In the genomic region with DNA sequence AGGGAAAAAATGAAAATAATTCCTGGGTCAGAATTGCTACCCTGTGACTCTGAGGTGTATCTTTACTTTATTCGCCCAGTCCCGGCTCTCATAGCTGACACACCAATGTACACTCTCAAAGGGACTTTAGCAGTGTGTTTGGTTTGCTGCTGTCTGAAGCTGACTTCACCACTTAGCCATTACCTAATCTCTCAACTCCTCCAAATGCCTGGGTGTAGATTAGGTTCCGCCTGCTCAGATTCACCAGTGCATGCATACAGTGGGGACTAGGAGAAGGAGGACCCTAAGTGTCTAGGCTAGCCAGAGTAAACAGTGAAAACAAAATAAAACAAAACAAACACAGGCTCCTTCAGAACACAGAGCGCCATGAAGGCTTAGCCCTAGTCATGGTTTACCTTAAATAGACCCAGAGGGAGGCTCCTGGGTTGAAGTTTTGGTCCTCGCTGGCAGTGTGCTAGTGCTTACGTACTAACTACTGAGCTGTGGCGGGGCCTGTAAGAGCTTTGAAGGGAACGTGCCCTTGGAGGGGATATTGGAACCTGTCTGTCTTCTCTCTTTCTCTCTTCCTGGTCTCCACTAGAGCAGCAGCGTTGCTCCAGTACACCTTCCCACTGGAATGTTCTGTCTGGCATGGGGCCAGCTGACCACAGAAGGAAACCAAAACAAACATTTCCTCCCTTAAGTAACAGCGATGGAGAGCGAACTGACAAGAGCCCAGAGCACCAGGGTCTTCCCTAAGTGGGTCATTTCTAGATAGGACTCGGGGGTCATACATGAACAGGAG, we compare ENCODE assay signal across 11 mouse cellular contexts. TPM values are rescaled to one million over a fixed set of nuclear protein-coding genes. Genes with fewer than 3 reads are reported as not detected.
DNase-seq lines count a peak whose midpoint lies in the region; ATAC-seq and TF ChIP-seq lines count a peak whose summit lies in the region.
"Had no signal": no experiment of that assay in that cellular context is flagged by ENCODE, and none has a peak within 500 bp of the region (broad histone marks: within the 10 kb centered on the region; RNA-seq: fewer than 3 reads in every experiment).

No protein-coding gene starts in this region.

- H3K27me3 ChIP-seq in kidney, embryonic 16.5 days (ENCODE audit: insufficient read depth, low read length): no peaks in the 10 kb centered on the region
- H3K27me3 ChIP-seq in forebrain, embryonic 11.5 days (ENCODE audit: control insufficient read depth, insufficient read depth, low read length): no peaks in the 10 kb centered on the region
- H3K27me3 ChIP-seq: midbrain, embryonic 13.5 days had no signal

- intact Hi-C loops in gastrocnemius, adult 2 months (cut with DNase I): loop anchor here (5.0 kb wide), 1 partner anchor 109 kb away; the partner anchor contains the start of gene Snapc3

- peak overlapping the region; percentile 72 for H3K27ac ChIP-seq in gastrocnemius, adult 2 months
- H3K27ac ChIP-seq in kidney, embryonic 16.5 days (ENCODE audit: low read length): peak overlapping the region; percentile 13; the same call in 1 of the 2 replicates
- no peak overlapping the region for H3K27ac ChIP-seq in forebrain, embryonic 11.5 days (ENCODE audit: low read depth, low read length)
- H3K27ac ChIP-seq: hindbrain, postnatal 0 days; midbrain, embryonic 13.5 days had no signal

- DNase-seq in gastrocnemius, adult 2 months: peak; percentile 62
- no peak for DNase-seq in gastrocnemius, postnatal 25 days
- peak; percentile 53 for DNase-seq in heart, adult 8-10 months (ENCODE audit: low spot score)
- DNase-seq in lung, postnatal 36 days: peak; percentile 83
- DNase-seq in forebrain, embryonic 11.5 days (ENCODE audit: low spot score): no peak
- no peak for DNase-seq in MN1 (ENCODE audit: low spot score)
- no peak for DNase-seq in cerebellum, adult 9-10 months

- H3K36me3 ChIP-seq in kidney, embryonic 16.5 days (ENCODE audit: insufficient read depth, low read length): no peaks in the 10 kb centered on the region
- H3K36me3 ChIP-seq in forebrain, embryonic 11.5 days (ENCODE audit: control insufficient read depth, insufficient read depth, low read length): no peaks in the 10 kb centered on the region
- H3K36me3 ChIP-seq: midbrain, embryonic 13.5 days had no signal

- WGBS in kidney, embryonic 16.5 days: 47% methylated on average over 12 of the region's 12 CpGs
- WGBS in forebrain, embryonic 11.5 days: 88% methylated on average over 12 of the region's 12 CpGs

- H3K4me2 ChIP-seq in kidney, embryonic 16.5 days (replicated peaks; ENCODE audit: low read depth, low read length): no peak overlapping the region
- no peak overlapping the region for H3K4me2 ChIP-seq in forebrain, embryonic 11.5 days (ENCODE audit: low read depth, low read length, severe bottlenecking)
- H3K4me2 ChIP-seq: midbrain, embryonic 13.5 days had no signal

- H3K4me3 ChIP-seq in gastrocnemius, adult 2 months: no peak overlapping the region
- H3K4me3 ChIP-seq in kidney, embryonic 16.5 days (ENCODE audit: low read length): no peak overlapping the region
- no peak overlapping the region for H3K4me3 ChIP-seq in forebrain, embryonic 11.5 days (ENCODE audit: low read depth, low read length)
- H3K4me3 ChIP-seq: midbrain, embryonic 13.5 days had no signal

- H3K9ac ChIP-seq in kidney, embryonic 16.5 days (replicated peaks; ENCODE audit: low read length): no peak overlapping the region
- H3K9ac ChIP-seq in forebrain, embryonic 11.5 days (ENCODE audit: low read length): no peak overlapping the region
- H3K9ac ChIP-seq: midbrain, embryonic 13.5 days had no signal

- H3K4me1 ChIP-seq in kidney, embryonic 16.5 days (ENCODE audit: insufficient read depth, low read length): peaks cover 35% of the 10 kb centered on the region
- H3K4me1 ChIP-seq in forebrain, embryonic 11.5 days (replicated peaks; ENCODE audit: control insufficient read depth, insufficient read depth, low read length): no peaks in the 10 kb centered on the region

- H3K9me3 ChIP-seq in kidney, embryonic 16.5 days (ENCODE audit: low read length): no peaks in the 10 kb centered on the region
- no peaks in the 10 kb centered on the region for H3K9me3 ChIP-seq in forebrain, embryonic 11.5 days (ENCODE audit: control insufficient read depth, low read length)
- H3K9me3 ChIP-seq: midbrain, embryonic 13.5 days had no signal

- TF ChIP-seq CTCF in gastrocnemius, adult 2 months (IDR thresholded peaks at IDR 0.05): no peak

- ATAC-seq in kidney, embryonic 16.5 days (ENCODE audit: low FRiP score, low TSS enrichment): peak; percentile 33
- no peak for ATAC-seq in forebrain, embryonic 11.5 days (replicated peaks; ENCODE audit: low FRiP score)
- ATAC-seq: forebrain, embryonic 14.5 days; hindbrain, postnatal 0 days; midbrain, embryonic 13.5 days had no signal

RNA-seq across cellular contexts. Expression of gene Ttc39b, which starts 16.2 kb away (rescaled TPM):
- 1 to 10 TPM; 4.0 to 6.9 TPM for total RNA-seq in gastrocnemius, adult 2 months (2021)
- total RNA-seq in gastrocnemius, postnatal 25 days (2021): 1 to 10 TPM; 3.7 to 5.8 TPM
- 10 to 100 TPM; 18.5 to 23.7 (median 20.8) TPM for total RNA-seq in heart, adult 8-10 months (2022)
- 2.6 and 3.2 TPM in 2 replicates for polyA plus RNA-seq in kidney, embryonic 16.5 days (2015; fragmentation: Nextera tagmentation; extraction: Ambion mirVana)
- polyA plus RNA-seq in forebrain, embryonic 11.5 days (2014; fragmentation: Nextera tagmentation; extraction: Ambion mirVana): 3.4 and 4.0 TPM in 2 replicates

Comparison
In these comparisons a context has a peak if more than half of its experiments do, and no peak if none do; other contexts are left out.
1. DNase-seq: peak in gastrocnemius, adult 2 months (single experiment), heart, adult 8-10 months (single experiment) and lung, postnatal 36 days (single experiment); none in gastrocnemius, postnatal 25 days (single experiment), forebrain, embryonic 11.5 days (single experiment), MN1 (single experiment) and cerebellum, adult 9-10 months (single experiment).